8 mouse cellular contexts compared by ENCODE assay signal in genomic region chr14:78731852-78732616, GRCm38 (mm10). TPM values are rescaled to one million over a fixed set of nuclear protein-coding genes. Genes with fewer than 3 reads are reported as not detected.
A peak's percentile ranks its signal among the peaks of the same experiment; 100 is the strongest.
DNase-seq lines count a peak whose midpoint lies in the region; ATAC-seq and TF ChIP-seq lines count a peak whose summit lies in the region.

No protein-coding gene starts in this region.

- no peaks in the 10 kb centered on the region for H3K27me3 ChIP-seq in C2C12 (ENCODE audit: control insufficient read depth, insufficient read depth, insufficient read length)
- H3K27me3 ChIP-seq in embryonic facial prominence, embryonic 11.5 days (ENCODE audit: control insufficient read depth, insufficient read depth, low read length), result no peaks in the 10 kb centered on the region
- no peaks in the 10 kb centered on the region for H3K27me3 ChIP-seq in heart, embryonic 14.5 days (ENCODE audit: control insufficient read depth, insufficient read depth, low read length)
- no peaks in the 10 kb centered on the region for H3K27me3 ChIP-seq in kidney, postnatal 0 days (ENCODE audit: insufficient read depth, low read length)
- H3K27me3 ChIP-seq in stomach, embryonic 14.5 days (ENCODE audit: control insufficient read depth, insufficient read depth, low read length), result 0 out of 2 replicates have a peak, but pooled peaks cover 2% of the 10 kb centered on the region

- H3K9me3 ChIP-seq in embryonic facial prominence, embryonic 11.5 days (replicated peaks; ENCODE audit: control insufficient read depth, low read length), result no peaks in the 10 kb centered on the region
- no peaks in the 10 kb centered on the region for H3K9me3 ChIP-seq in heart, embryonic 14.5 days (ENCODE audit: control insufficient read depth, low read length)
- H3K9me3 ChIP-seq in kidney, postnatal 0 days (replicated peaks; ENCODE audit: low read length), result no peaks in the 10 kb centered on the region
- H3K9me3 ChIP-seq in stomach, embryonic 14.5 days (ENCODE audit: control insufficient read depth, low read depth, low read length), result no peaks in the 10 kb centered on the region

- peak; percentile 28 for DNase-seq in R1 (ENCODE audit: low read depth, low spot score)
- DNase-seq in embryonic facial prominence, embryonic 11.5 days (ENCODE audit: low spot score), result peak; percentile 50
- peak; percentile 69 for DNase-seq in kidney, postnatal 0 days (ENCODE audit: low spot score)
- peak; percentile 63 for DNase-seq in lung, postnatal 14 days
- no peak for DNase-seq in T-cell, adult 2 months (ENCODE audit: low spot score)

- H3K4me2 ChIP-seq in embryonic facial prominence, embryonic 11.5 days (ENCODE audit: low read depth, low read length), result peak overlapping the region; percentile 96
- H3K4me2 ChIP-seq in heart, embryonic 14.5 days (ENCODE audit: low read length), result peak overlapping the region; percentile 99
- H3K4me2 ChIP-seq in kidney, postnatal 0 days (ENCODE audit: low read length), result peak overlapping the region; percentile 95
- H3K4me2 ChIP-seq in stomach, embryonic 14.5 days (replicated peaks; ENCODE audit: low read depth, low read length), result peak overlapping the region; percentile 98

- H3K36me3 ChIP-seq in C2C12 (ENCODE audit: control insufficient read depth, insufficient read depth), result no peaks in the 10 kb centered on the region
- H3K36me3 ChIP-seq in embryonic facial prominence, embryonic 11.5 days (replicated peaks; ENCODE audit: control insufficient read depth, insufficient read depth, low read depth, low read length), result no peaks in the 10 kb centered on the region
- H3K36me3 ChIP-seq in heart, embryonic 14.5 days (ENCODE audit: control insufficient read depth, insufficient read depth, low read length), result no peaks in the 10 kb centered on the region
- no peaks in the 10 kb centered on the region for H3K36me3 ChIP-seq in kidney, postnatal 0 days (ENCODE audit: insufficient read depth, low read length)
- no peaks in the 10 kb centered on the region for H3K36me3 ChIP-seq in stomach, embryonic 14.5 days (ENCODE audit: control insufficient read depth, insufficient read depth, low read length)

- TF ChIP-seq CTCF in C2C12 (IDR thresholded peaks at IDR 0.05; ENCODE audit: control insufficient read depth, insufficient read depth, insufficient read length), result no peak
- peak; percentile 21; the same call in 1 of the 2 replicates for TF ChIP-seq CTCF in kidney, postnatal 0 days (IDR thresholded peaks at IDR 0.05; ENCODE audit: low read depth)

- under 1% methylated on average over 62 of the region's 90 CpGs for WGBS in embryonic facial prominence, embryonic 11.5 days
- under 1% methylated on average over 73 of the region's 90 CpGs for WGBS in heart, embryonic 14.5 days
- WGBS in kidney, postnatal 0 days, result under 1% methylated on average over 81 of the region's 90 CpGs
- under 1% methylated on average over 71 of the region's 90 CpGs for WGBS in stomach, embryonic 14.5 days

- H3K79me2 ChIP-seq in C2C12 (ENCODE audit: control insufficient read depth, insufficient read depth), result no peaks in the 10 kb centered on the region

- H3ac ChIP-seq in C2C12 (ENCODE audit: control insufficient read depth, insufficient read length, low read depth), result peak overlapping the region; percentile 83

- no peak overlapping the region for H3K27ac ChIP-seq in embryonic facial prominence, embryonic 11.5 days (replicated peaks; ENCODE audit: low read depth, low read length)
- peak overlapping the region; percentile 30 to 80; a peak in 3 of 4 replicates for H3K27ac ChIP-seq in heart, embryonic 14.5 days (replicated peaks in 1 of 2; ENCODE audit: control insufficient read depth in 1 of 2, insufficient read depth in 1 of 2, low read depth in 2 of 2, low read length in 2 of 2)
- peak overlapping the region; percentile 90 for H3K27ac ChIP-seq in kidney, postnatal 0 days
- H3K27ac ChIP-seq in stomach, embryonic 14.5 days (ENCODE audit: low read length), result peak overlapping the region; percentile 80

- no peaks in the 10 kb centered on the region for H3K4me1 ChIP-seq in embryonic facial prominence, embryonic 11.5 days (ENCODE audit: control insufficient read depth, insufficient read depth, low read length)
- H3K4me1 ChIP-seq in heart, embryonic 14.5 days (ENCODE audit: control insufficient read depth in 2 of 2, insufficient read depth in 2 of 2, low read length in 2 of 2), result peaks cover 2 to 4% of the 10 kb centered on the region in 2 experiments; a peak in 2 of 4 replicates
- peaks cover 6% of the 10 kb centered on the region for H3K4me1 ChIP-seq in kidney, postnatal 0 days (replicated peaks; ENCODE audit: insufficient read depth, low read length)
- H3K4me1 ChIP-seq in stomach, embryonic 14.5 days (ENCODE audit: control insufficient read depth, insufficient read depth, low read length), result peaks cover 12% of the 10 kb centered on the region; the same call in 1 of the 2 replicates

- no peaks in the 10 kb centered on the region for H3K79me3 ChIP-seq in C2C12 (ENCODE audit: low read depth)

- peak overlapping the region; percentile 74 for H3K9ac ChIP-seq in embryonic facial prominence, embryonic 11.5 days (replicated peaks; ENCODE audit: low read length)
- H3K9ac ChIP-seq in heart, embryonic 14.5 days (ENCODE audit: low read length), result peak overlapping the region; percentile 84
- H3K9ac ChIP-seq in kidney, postnatal 0 days (ENCODE audit: low read depth, low read length), result peak overlapping the region; percentile 75
- peak overlapping the region; percentile 65 for H3K9ac ChIP-seq in stomach, embryonic 14.5 days (replicated peaks; ENCODE audit: low read depth, low read length)

- H3K4me3 ChIP-seq in C2C12 (ENCODE audit: insufficient read depth, poor library complexity, severe bottlenecking), result peak overlapping the region; percentile 43
- peak overlapping the region; percentile 70 for H3K4me3 ChIP-seq in embryonic facial prominence, embryonic 11.5 days (ENCODE audit: low read depth, low read length)
- H3K4me3 ChIP-seq in heart, embryonic 14.5 days (ENCODE audit: control insufficient read depth in 1 of 2, insufficient read depth in 1 of 2, low read depth in 1 of 2, low read length in 2 of 2), result peak overlapping the region; percentile 80 to 83
- H3K4me3 ChIP-seq in kidney, postnatal 0 days (replicated peaks; ENCODE audit: low read depth, low read length), result peak overlapping the region; percentile 63
- peak overlapping the region; percentile 78 for H3K4me3 ChIP-seq in stomach, embryonic 14.5 days (ENCODE audit: low read depth, low read length)

- ATAC-seq in embryonic facial prominence, embryonic 11.5 days (replicated peaks; ENCODE audit: insufficient number of reproducible peaks, low FRiP score, low TSS enrichment, low read depth), result peak; percentile 61
- peak; percentile 49 for ATAC-seq in heart, embryonic 14.5 days (ENCODE audit: insufficient number of reproducible peaks, insufficient read depth, low FRiP score, low read depth)
- peak; percentile 67 for ATAC-seq in kidney, postnatal 0 days (replicated peaks; ENCODE audit: low FRiP score, low read depth)
- peak; percentile 43; the same call in 1 of the 2 replicates for ATAC-seq in stomach, embryonic 14.5 days (ENCODE audit: insufficient number of reproducible peaks, insufficient read depth, low FRiP score, low read depth)

TF ChIP-seq in C2C12, 6 proteins besides CTCF, POLR2A, EP300 and RAD21:
- TF ChIP-seq MYOG (IDR thresholded peaks at IDR 0.05; ENCODE audit: control insufficient read depth, extremely low read depth, insufficient read length), result no peak
- no peak for TF ChIP-seq USF1 (IDR thresholded peaks at IDR 0.05; ENCODE audit: low read depth)
- no peak for TF ChIP-seq CEBPB (IDR thresholded peaks at IDR 0.05; ENCODE audit: low read depth)
- TF ChIP-seq MAX (IDR thresholded peaks at IDR 0.05), result no peak
- TF ChIP-seq MYOD1 (IDR thresholded peaks at IDR 0.05; ENCODE audit: control insufficient read depth, insufficient read length, low read depth), result no peak
- no peak for TF ChIP-seq FOSL1 (IDR thresholded peaks at IDR 0.05; ENCODE audit: insufficient read depth, low read length, poor library complexity, severe bottlenecking)
TF ChIP-seq in C2C12: peak in this region for 0.

RNA-seq across cellular contexts. Expression of gene Dgkh, which starts 0.5 kb away (rescaled TPM):
- 1.2 TPM for polyA plus RNA-seq in C2C12 (2012; fragmentation: generic; extraction: Trizol)
- polyA plus RNA-seq in embryonic facial prominence, embryonic 11.5 days (2014; fragmentation: Nextera tagmentation; extraction: Ambion mirVana), result 1.2 and 1.3 TPM in 2 replicates
- polyA plus RNA-seq in heart, embryonic 14.5 days (2014; fragmentation: Nextera tagmentation; extraction: Ambion mirVana), result 2.8 and 3.6 TPM in 2 replicates
- polyA plus RNA-seq in kidney, postnatal 0 days (2015; fragmentation: Nextera tagmentation; extraction: Ambion mirVana), result 2.2 and 2.3 TPM in 2 replicates
- 2.7 and 3.0 TPM in 2 replicates for polyA plus RNA-seq in stomach, embryonic 14.5 days (2014; fragmentation: Nextera tagmentation; extraction: Ambion mirVana)
